Mouse (Mus musculus) mesoderm, embryonic 11.5 days (tissue): ENCODE data around the gene Lmo1.

Experiments used
- DNase-seq: peaks from one replicate; pipeline ENCODE4 v3.0.0-alpha.2; 2012; ENCODE audit warnings: low read depth, low spot score

The Lmo1 gene

GRCm38 (mm10) chr7:109174949-109175669, at the start of gene Lmo1:
TSS of gene Lmo1 (minus strand) at chr7:109175207.
- DNase-seq: no peak

GRCm38 (mm10) chr7:109221716-109222110, 46.7 kb upstream of the Lmo1 start:
- no peak for DNase-seq

GRCm38 (mm10) chr7:109220766-109221715, 46.0 kb upstream of the Lmo1 start:
- DNase-seq: no peak

GRCm38 (mm10) chr7:109220026-109220425, 45.0 kb upstream of the Lmo1 start:
- no peak for DNase-seq

- DNase-seq: peak; percentile 18
These were observed 43.9 kb upstream of the Lmo1 start for GRCm38 (mm10) chr7:109218977-109219271.

- peak; percentile 86 for DNase-seq
These were observed 43.3 kb upstream of the Lmo1 start for GRCm38 (mm10) chr7:109218130-109218976.

- no peak for DNase-seq
These were observed 34.8 kb upstream of the Lmo1 start for GRCm38 (mm10) chr7:109209804-109210203.

- no peak for DNase-seq
These were observed 32.8 kb upstream of the Lmo1 start for GRCm38 (mm10) chr7:109207811-109208210.

- DNase-seq: no peak
These were observed 31.4 kb upstream of the Lmo1 start for GRCm38 (mm10) chr7:109206358-109206757.

GRCm38 (mm10) chr7:109203140-109203539, 28.1 kb upstream of the Lmo1 start:
- DNase-seq: no peak

- no peak for DNase-seq
These were observed 25.6 kb upstream of the Lmo1 start for GRCm38 (mm10) chr7:109200559-109200958.

GRCm38 (mm10) chr7:109197161-109197650, 22.2 kb upstream of the Lmo1 start:
- no peak for DNase-seq

GRCm38 (mm10) chr7:109196399-109197082, 21.5 kb upstream of the Lmo1 start:
- peak; percentile 63 for DNase-seq

GRCm38 (mm10) chr7:109195982-109196381, 21.0 kb upstream of the Lmo1 start:
- no peak for DNase-seq

- DNase-seq: no peak
These were observed 19.8 kb upstream of the Lmo1 start for GRCm38 (mm10) chr7:109194850-109195249.

- no peak for DNase-seq
These were observed 12.4 kb upstream of the Lmo1 start for GRCm38 (mm10) chr7:109187244-109188035.

- no peak for DNase-seq
These were observed 11.0 kb upstream of the Lmo1 start for GRCm38 (mm10) chr7:109185975-109186374.

GRCm38 (mm10) chr7:109185564-109185963, 10.6 kb upstream of the Lmo1 start:
- DNase-seq: no peak

GRCm38 (mm10) chr7:109176688-109177087, 1.7 kb upstream of the Lmo1 start:
- no peak for DNase-seq
